23 mouse cellular contexts compared by ENCODE assay signal in genomic region chr3:31019287-31019686, GRCm38 (mm10).
"Had no signal": no experiment of that assay in that cellular context is flagged by ENCODE, and none has a peak within 500 bp of the region (broad histone marks: within the 10 kb centered on the region; RNA-seq: fewer than 3 reads in every experiment).

No protein-coding gene starts in this region.

- H3K9me3 ChIP-seq: embryonic facial prominence, embryonic 10.5 days; embryonic facial prominence, embryonic 12.5 days; embryonic facial prominence, embryonic 13.5 days; embryonic facial prominence, embryonic 15.5 days; forebrain, embryonic 10.5 days; forebrain, embryonic 12.5 days; forebrain, embryonic 13.5 days; forebrain, embryonic 15.5 days; heart, embryonic 10.5 days had no signal

- H3K4me3 ChIP-seq: embryonic facial prominence, embryonic 10.5 days; embryonic facial prominence, embryonic 12.5 days; embryonic facial prominence, embryonic 13.5 days; embryonic facial prominence, embryonic 15.5 days; erythroblast, embryonic 14.5 days; forebrain, embryonic 10.5 days; forebrain, embryonic 12.5 days; forebrain, embryonic 13.5 days; forebrain, embryonic 15.5 days; gastrocnemius, adult 2 months; heart, adult 2 months; heart, embryonic 10.5 days had no signal

- DNase-seq: cerebellum, postnatal 10 days; cerebellum, postnatal 14 days; cerebellum, postnatal 25 days; cerebellum, postnatal 36 days; embryo, embryonic 11 days; forebrain, postnatal 0 days; gastrocnemius, adult 2 months; gastrocnemius, postnatal 10 days; gastrocnemius, postnatal 14 days; gastrocnemius, postnatal 25 days; gastrocnemius, postnatal 36 days; heart, adult 18-20 months; heart, adult 2 months had no signal

- H3K9ac ChIP-seq: embryonic facial prominence, embryonic 12.5 days; embryonic facial prominence, embryonic 13.5 days; embryonic facial prominence, embryonic 15.5 days; forebrain, embryonic 12.5 days; forebrain, embryonic 13.5 days; forebrain, embryonic 15.5 days; forebrain, postnatal 0 days had no signal

- H3K36me3 ChIP-seq: embryonic facial prominence, embryonic 12.5 days; embryonic facial prominence, embryonic 15.5 days; forebrain, embryonic 12.5 days; forebrain, embryonic 15.5 days had no signal

- H3K27me3 ChIP-seq: embryonic facial prominence, embryonic 12.5 days; embryonic facial prominence, embryonic 13.5 days; embryonic facial prominence, embryonic 15.5 days; forebrain, embryonic 12.5 days; forebrain, embryonic 13.5 days; forebrain, embryonic 15.5 days had no signal

- H3K27ac ChIP-seq: embryonic facial prominence, embryonic 10.5 days; embryonic facial prominence, embryonic 12.5 days; embryonic facial prominence, embryonic 13.5 days; embryonic facial prominence, embryonic 15.5 days; forebrain, embryonic 10.5 days; forebrain, embryonic 12.5 days; forebrain, embryonic 13.5 days; forebrain, embryonic 15.5 days; gastrocnemius, adult 2 months; heart, adult 2 months; heart, embryonic 10.5 days had no signal
